Mouse (Mus musculus): ENCODE measurements around the gene Slc25a30.

- TF ChIP-seq CTCF (IDR thresholded peaks at IDR 0.05; ENCODE audit: extremely low read depth, insufficient read depth, insufficient read length, insufficient replicate concordance) (no peak), POLR2A (IDR thresholded peaks at IDR 0.05; ENCODE audit: low read depth, low read length) (no peak)
Observed at GRCm38 (mm10) chr14:75809931-75810330, 23.1 kb upstream of the Slc25a30 start.
